Mouse (Mus musculus): ENCODE measurements around the gene Vamp9. TPM values are rescaled to one million over a fixed set of nuclear protein-coding genes. Genes with fewer than 3 reads are reported as not detected.

Gene Vamp9
- total RNA-seq, 2 experiments from 2014 or later: 1.0 TPM; not detected in 1

- DNase-seq (ENCODE audit: low spot score in 2 of 2): no peak
Observed at GRCm38 (mm10) chr5:99941273-99941672, 35.2 kb downstream of the Vamp9 start.

GRCm38 (mm10) chr5:99941776-99942502, 35.9 kb downstream of the Vamp9 start:
- no peak for DNase-seq (ENCODE audit: low spot score in 2 of 2)

DNA sequence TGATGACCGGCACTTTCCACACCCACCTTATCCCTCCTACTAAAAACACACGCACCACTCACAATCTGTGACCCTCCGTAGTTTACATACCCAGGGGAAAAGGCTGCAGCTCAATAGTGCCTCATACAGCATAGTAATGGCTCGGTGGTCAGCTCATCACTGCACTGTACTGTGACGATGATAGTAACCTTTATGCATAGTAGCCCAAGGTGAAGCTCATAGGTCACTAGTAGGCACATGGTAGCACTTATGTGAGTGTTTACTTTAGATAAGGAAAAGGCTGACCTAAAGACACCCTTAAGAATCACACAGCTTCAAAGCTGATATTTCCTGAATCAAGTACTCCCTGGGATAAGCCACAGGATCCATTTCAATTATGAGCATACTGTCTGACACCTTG, 46.5 kb downstream of the Vamp9 start:
- no peak for DNase-seq (ENCODE audit: low spot score in 2 of 2)

- DNase-seq (ENCODE audit: low spot score in 2 of 2): no peak
Observed at GRCm38 (mm10) chr5:99953883-99954282, 47.8 kb downstream of the Vamp9 start.

GRCm38 (mm10) chr5:99958666-99959065, 52.6 kb downstream of the Vamp9 start:
- no peak for DNase-seq (ENCODE audit: low spot score in 2 of 2)

- no peak for DNase-seq (ENCODE audit: low spot score in 2 of 2)
Observed at GRCm38 (mm10) chr5:99959236-99959936, 53.3 kb downstream of the Vamp9 start.

GRCm38 (mm10) chr5:99959960-99960359, 53.9 kb downstream of the Vamp9 start:
- DNase-seq (ENCODE audit: low spot score in 2 of 2): no peak

- peak in 1 of 2 experiments; percentile 36 for DNase-seq (ENCODE audit: low spot score in 2 of 2)
Observed at GRCm38 (mm10) chr5:99973941-99974340, 67.9 kb downstream of the Vamp9 start.

GRCm38 (mm10) chr5:99975061-99975460, 69.0 kb downstream of the Vamp9 start:
- no peak for DNase-seq (ENCODE audit: low spot score in 2 of 2)

- no peak for DNase-seq (ENCODE audit: low spot score in 2 of 2)
Observed at GRCm38 (mm10) chr5:99975776-99976175, 69.7 kb downstream of the Vamp9 start.

- no peak for DNase-seq (ENCODE audit: low spot score in 2 of 2)
Observed at GRCm38 (mm10) chr5:99976334-99976955, 70.4 kb downstream of the Vamp9 start.

DNA sequence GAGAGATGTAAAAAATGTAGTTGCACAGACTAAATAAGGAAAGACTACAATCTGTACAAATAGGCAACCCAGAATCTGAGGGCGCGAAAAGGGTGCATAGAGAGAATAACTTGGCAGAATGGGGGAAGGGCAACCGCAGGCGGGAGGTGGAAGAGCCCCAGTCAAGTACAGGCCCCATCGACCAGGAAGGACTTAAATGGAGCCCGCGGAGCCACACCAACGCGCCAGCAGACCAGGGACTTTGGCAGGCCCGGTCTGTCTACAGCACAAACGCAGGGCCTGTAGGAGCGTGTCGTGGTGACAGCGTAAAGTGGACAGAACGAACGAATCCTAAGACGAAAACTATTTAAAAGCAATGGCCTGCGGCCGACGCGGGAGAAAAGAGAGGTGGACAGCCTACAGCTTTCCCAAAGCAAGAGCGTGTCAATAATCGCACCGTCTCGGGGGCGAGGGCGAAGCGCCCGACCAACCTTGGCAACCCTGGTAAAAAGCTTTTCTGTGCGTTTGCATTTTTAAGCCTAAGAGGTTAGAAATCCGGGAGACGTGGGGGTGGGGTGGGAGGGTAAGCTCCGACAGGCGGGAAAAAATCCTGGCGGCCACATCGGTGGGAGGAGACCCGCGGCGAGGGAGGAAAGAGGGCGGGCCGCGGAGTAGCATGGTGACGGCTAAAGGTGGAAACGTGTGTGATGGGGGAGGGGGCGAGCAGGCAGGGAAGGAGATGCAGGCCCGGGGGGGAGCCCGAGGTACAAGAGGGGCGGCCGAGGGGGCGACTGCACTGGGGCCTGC, 71.7 kb downstream of the Vamp9 start:
- peak; percentile 31 to 64 for DNase-seq (ENCODE audit: low spot score in 2 of 2)

GRCm38 (mm10) chr5:99978699-99979442, 72.8 kb downstream of the Vamp9 start, which contains the start of the genes Hnrnpd and 4930524J08Rik:
Gene Hnrnpd (minus strand): TSS chr5:99978938.
Gene 4930524J08Rik (plus strand): TSS chr5:99979061.
- peak; percentile 91 to 94 for DNase-seq (ENCODE audit: low spot score in 2 of 2)

DNA sequence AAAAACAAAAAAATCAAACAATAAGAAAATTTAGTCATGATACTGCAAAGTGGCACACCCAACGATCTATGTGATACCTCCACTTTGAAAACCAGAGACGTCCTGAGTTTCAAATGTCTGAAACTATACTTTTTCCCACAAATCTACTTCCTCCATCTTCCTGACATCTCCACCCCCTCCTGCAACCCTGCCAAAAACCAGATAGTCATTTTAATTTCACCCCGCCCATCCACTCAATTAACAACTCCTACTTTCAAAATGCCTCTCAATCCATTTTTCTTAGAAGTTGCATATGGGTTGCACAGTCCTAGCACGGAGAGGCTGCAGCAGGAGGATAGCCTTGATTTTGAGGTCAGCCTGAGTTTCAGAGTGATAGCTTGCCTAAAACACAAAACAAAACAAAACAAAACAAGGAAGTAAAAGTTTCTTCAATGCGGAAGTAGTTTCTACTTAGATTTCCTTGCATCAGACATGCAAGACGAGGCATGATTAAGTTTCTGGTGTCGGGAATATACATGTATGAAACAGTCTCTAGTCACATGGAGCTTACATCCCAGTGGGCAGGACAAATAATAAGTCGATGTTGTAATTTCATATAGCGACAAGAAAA, 77.5 kb downstream of the Vamp9 start:
- no peak for DNase-seq (ENCODE audit: low spot score in 2 of 2)

- no peak for DNase-seq (ENCODE audit: low spot score in 2 of 2)
Observed at GRCm38 (mm10) chr5:99994166-99994565, 88.1 kb downstream of the Vamp9 start.

- no peak for DNase-seq (ENCODE audit: low spot score in 2 of 2)
Observed at GRCm38 (mm10) chr5:99994680-99995079, 88.6 kb downstream of the Vamp9 start.

GRCm38 (mm10) chr5:100000048-100000447, 94.0 kb downstream of the Vamp9 start:
- DNase-seq (ENCODE audit: low spot score in 2 of 2): no peak

DNA sequence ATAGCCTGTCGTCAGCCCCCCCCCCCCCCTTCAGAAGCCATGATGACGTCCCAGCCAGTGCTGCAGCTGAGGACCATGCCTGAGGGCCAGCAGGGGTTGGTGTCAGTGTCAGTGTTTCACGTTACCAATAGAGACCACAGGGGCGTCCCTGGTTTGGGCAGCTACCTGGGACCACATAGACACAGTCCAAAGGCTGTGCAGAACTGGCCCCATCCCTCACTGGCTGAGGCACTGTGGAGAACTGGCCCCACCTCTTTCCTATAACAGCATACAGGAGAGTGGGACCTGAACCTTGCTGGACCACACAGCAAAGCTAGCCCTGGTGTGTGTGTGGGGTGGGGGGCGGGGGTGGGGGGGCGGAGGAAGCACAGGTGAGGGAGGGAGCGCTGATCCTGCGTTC, 94.4 kb downstream of the Vamp9 start:
- DNase-seq (ENCODE audit: low spot score in 2 of 2): no peak
